Mouse (Mus musculus) spleen, adult 2 months (tissue): ENCODE results near the gene Tbc1d20. TPM values are rescaled to one million over a fixed set of nuclear protein-coding genes. Genes with fewer than 3 reads are reported as not detected.

ENCODE experiments used
- DNase-seq, 2 experiments: peaks; one replicate each; pipeline versions ENCODE4 v3.0.0 to v3.0.0-alpha.2; 2012 to 2021; ENCODE audit warnings: low spot score in 2 of 2, low read depth in 1 of 2
- H3K27ac ChIP-seq: fragments of 200-500 bp; 2 replicates; pipeline ENCODE4 v1.5.1; 2012; ENCODE audit warnings: low read length, inconsistent platforms; ENCODE audit not compliant: insufficient read depth
- H3K27me3 ChIP-seq: fragments of 200-500 bp; 2 replicates; pipeline ENCODE4 v1.6.1; 2012; ENCODE audit warnings: mild to moderate bottlenecking, moderate library complexity, low read length, inconsistent platforms; ENCODE audit not compliant: control insufficient read depth, insufficient read depth
- H3K36me3 ChIP-seq: fragments of 200-500 bp; 2 replicates; pipeline ENCODE4 v1.6.1; 2012; ENCODE audit warnings: mild to moderate bottlenecking, low read length, inconsistent platforms; ENCODE audit not compliant: control insufficient read depth, insufficient read depth
- H3K4me1 ChIP-seq: fragments of 200-500 bp; 2 replicates; pipeline ENCODE4 v1.6.1; 2011; ENCODE audit warnings: inconsistent platforms; ENCODE audit not compliant: control insufficient read depth, insufficient read depth, insufficient read length
- H3K4me3 ChIP-seq: fragments of 200-500 bp; 2 replicates; pipeline ENCODE4 v1.5.1; 2011; ENCODE audit warnings: mild to moderate bottlenecking, inconsistent platforms; ENCODE audit not compliant: insufficient read depth, insufficient read length; ENCODE audit errors: extremely low read depth
- CTCF ChIP-seq: fragments of 200-500 bp; IDR thresholded peaks from 2 replicates; pipeline ENCODE4 v1.5.1; 2011; ENCODE audit warnings: mild to moderate bottlenecking, inconsistent platforms; ENCODE audit not compliant: insufficient read depth, insufficient read length, insufficient replicate concordance; ENCODE audit errors: extremely low read depth
- POLR2A ChIP-seq: fragments of 200-500 bp; IDR thresholded peaks from 2 replicates; pipeline ENCODE4 v1.6.1; 2011; ENCODE audit warnings: low read depth, low read length, inconsistent platforms
- WGBS: fragments of 180-500 bp; shearing (Covaris S2); methylation state at CpG from one replicate; pipeline ENCODE4 v1.1.7; 2018; 5-methylcytosine and 5-hydroxymethylcytosine counted together
- polyA plus RNA-seq: library from polyadenylated mRNA; depleted of rRNA; stranded (reverse); fragments of >200 nt; gene quantifications from 2 replicates; pipeline ENCODE4 v1.2.3, GENCODE M21; 2012

The Tbc1d20 gene
- polyA plus RNA-seq, 1 experiment, result 39.5 TPM

- WGBS, result 87% methylated on average over 6 of the region's 6 CpGs
- no peaks in the 10 kb centered on the region for H3K4me1 ChIP-seq
- no peak for TF ChIP-seq POLR2A
- no peak for TF ChIP-seq CTCF
Measured at GRCm38 (mm10) chr2:152305480-152305879, 11.9 kb downstream of the Tbc1d20 start.

DNA sequence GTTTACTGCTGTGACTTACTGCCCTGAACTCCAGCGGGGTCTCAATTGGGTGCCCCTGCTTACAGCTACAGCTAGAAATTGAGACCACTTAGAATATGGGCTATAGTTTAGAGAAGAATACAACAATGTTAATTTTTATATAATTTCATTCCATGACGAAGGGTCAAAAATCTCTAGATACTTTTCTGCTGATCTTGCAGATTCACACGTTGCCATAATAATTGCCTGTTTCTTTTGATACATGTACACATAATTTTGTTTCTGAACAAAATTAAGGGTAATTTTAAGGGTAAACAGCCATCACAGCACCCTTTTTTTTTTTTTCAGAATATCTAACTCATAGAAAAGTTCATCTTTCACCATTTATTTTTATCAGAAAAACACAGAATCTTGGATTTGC is 13.6 kb downstream of the Tbc1d20 start:
- Histone ChIP-seq H3K36me3 (peaks cover 55% of the 10 kb centered on the region), H3K4me3 (no peak overlapping the region), H3K27ac (no peak overlapping the region), H3K27me3 (no peaks in the 10 kb centered on the region), H3K4me1 (no peaks in the 10 kb centered on the region)
- no peak for TF ChIP-seq POLR2A
- DNase-seq, result no peak
- WGBS, result 92% methylated on average over 3 of the region's 3 CpGs

More at GRCm38 (mm10) chr2:152305480-152305879, 11.9 kb downstream of the Tbc1d20 start:
- peaks cover 44% of the 10 kb centered on the region for H3K36me3 ChIP-seq
- no peaks in the 10 kb centered on the region for H3K27me3 ChIP-seq
- no peak overlapping the region for H3K4me3 ChIP-seq
- no peak for DNase-seq
- no peak overlapping the region for H3K27ac ChIP-seq

DNA sequence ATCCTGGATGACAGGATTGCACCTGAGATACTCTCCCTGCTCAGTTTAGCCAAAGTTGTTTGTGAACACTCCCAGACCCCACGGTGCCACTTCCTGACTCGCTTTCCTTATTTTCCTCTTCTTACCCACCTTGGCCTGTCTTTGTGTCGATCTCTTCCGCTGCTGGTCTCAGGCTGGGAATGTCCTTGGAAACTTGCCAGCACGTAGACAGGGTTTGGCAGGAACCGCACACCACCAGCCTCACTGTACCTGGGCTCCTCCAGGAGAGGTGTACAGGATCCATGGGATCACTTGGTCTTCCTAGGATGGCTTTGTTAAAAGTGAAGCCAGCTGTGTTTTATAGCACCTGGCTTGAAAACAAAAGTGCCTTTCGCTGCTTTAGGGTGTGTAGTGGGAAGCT is 19.4 kb downstream of the Tbc1d20 start:
- no peaks in the 10 kb centered on the region for H3K4me1 ChIP-seq
- no peaks in the 10 kb centered on the region for H3K27me3 ChIP-seq
- no peak overlapping the region for H3K4me3 ChIP-seq
- 91% methylated on average over 7 of the region's 7 CpGs for WGBS
- TF ChIP-seq CTCF (no peak), POLR2A (no peak)
- peaks cover 64% of the 10 kb centered on the region for H3K36me3 ChIP-seq
- no peak for DNase-seq
- H3K27ac ChIP-seq, result no peak overlapping the region

GRCm38 (mm10) chr2:152313926-152314325 is 20.3 kb downstream of the Tbc1d20 start:
- H3K27me3 ChIP-seq, result no peaks in the 10 kb centered on the region
- WGBS, result 93% methylated on average over 6 of the region's 6 CpGs
- no peak overlapping the region for H3K4me3 ChIP-seq
- peaks cover 61% of the 10 kb centered on the region for H3K36me3 ChIP-seq
- no peak overlapping the region for H3K27ac ChIP-seq
- H3K4me1 ChIP-seq, result no peaks in the 10 kb centered on the region
- TF ChIP-seq CTCF (no peak), POLR2A (no peak)
- no peak for DNase-seq

DNA sequence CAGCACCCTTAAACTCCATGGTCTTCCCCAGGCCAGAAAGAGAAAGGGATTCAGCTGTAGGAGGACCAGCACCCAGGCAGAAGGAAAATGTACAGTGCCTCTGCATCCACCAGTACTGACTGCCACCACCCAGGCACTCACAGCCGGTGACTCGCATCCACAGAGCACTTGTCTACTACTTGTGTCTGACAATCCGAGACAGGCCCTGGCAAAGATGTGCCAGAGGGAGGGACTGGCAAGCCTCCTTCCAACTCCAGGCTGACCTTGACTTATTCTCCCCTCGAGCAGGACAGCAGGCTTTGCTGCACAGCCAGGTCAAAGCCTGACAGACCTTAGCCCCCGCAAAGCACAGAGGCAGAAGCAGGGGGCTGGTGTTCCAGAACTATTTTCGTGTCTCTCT is 23.4 kb downstream of the Tbc1d20 start:
- 86% methylated on average over 6 of the region's 6 CpGs for WGBS
- H3K27ac ChIP-seq, result no peak overlapping the region
- no peaks in the 10 kb centered on the region for H3K27me3 ChIP-seq
- H3K4me3 ChIP-seq, result no peak overlapping the region
- peaks cover 54% of the 10 kb centered on the region for H3K36me3 ChIP-seq
- TF ChIP-seq POLR2A (no peak), CTCF (no peak)
- H3K4me1 ChIP-seq, result no peaks in the 10 kb centered on the region
- DNase-seq, result no peak

DNA sequence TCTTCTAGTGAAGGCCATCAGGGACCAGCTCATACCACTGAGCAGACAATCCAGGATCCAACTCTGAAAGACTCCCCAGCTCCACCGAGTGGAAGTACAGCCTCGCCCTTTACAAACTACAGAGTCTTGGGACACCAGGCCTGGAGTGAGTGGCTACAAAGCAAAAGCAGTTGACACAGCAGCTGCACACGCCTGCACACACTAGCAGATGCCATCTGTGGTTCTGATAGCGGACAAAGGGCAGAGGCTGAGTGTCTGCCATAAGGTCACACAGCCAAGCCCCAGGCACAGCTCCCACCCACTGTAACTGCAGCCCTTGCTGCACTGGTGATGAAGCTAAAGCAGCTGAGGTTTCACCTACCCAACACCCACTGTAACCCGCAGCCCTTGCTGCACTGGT is 27.9 kb downstream of the Tbc1d20 start:
- 96% methylated on average over 5 of the region's 5 CpGs for WGBS
- H3K4me1 ChIP-seq, result no peaks in the 10 kb centered on the region
- no peak overlapping the region for H3K27ac ChIP-seq
- H3K4me3 ChIP-seq, result no peak overlapping the region
- no peaks in the 10 kb centered on the region for H3K27me3 ChIP-seq
- TF ChIP-seq CTCF (no peak), POLR2A (no peak)
- peaks cover 59% of the 10 kb centered on the region for H3K36me3 ChIP-seq
- no peak for DNase-seq

DNA sequence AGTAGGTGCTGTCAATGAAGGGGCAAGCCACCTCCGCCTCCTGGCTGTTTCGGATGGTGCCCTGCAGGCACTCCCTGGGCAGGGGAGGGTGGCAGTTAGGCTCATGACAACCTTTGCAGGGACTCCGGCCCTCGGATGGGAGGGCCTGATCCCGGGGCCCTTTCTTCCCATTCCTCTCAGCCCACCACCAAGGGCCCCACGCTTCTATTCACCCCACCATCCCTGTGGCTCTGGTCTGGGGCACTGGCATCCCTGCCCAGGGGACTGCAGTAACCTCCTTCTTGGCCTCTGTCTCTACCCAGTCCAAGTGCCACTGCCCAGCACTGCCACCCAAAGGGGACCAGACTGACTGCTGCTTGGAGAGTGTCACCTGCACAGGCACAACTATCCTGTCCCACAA is 28.6 kb downstream of the Tbc1d20 start:
- H3K36me3 ChIP-seq, result peaks cover 56% of the 10 kb centered on the region
- no peak for DNase-seq

More for the DNA sequence above, 28.6 kb downstream of the Tbc1d20 start:
- 99% methylated on average over 6 of the region's 6 CpGs for WGBS
- Histone ChIP-seq H3K27me3 (no peaks in the 10 kb centered on the region), H3K4me3 (no peak overlapping the region), H3K27ac (no peak overlapping the region), H3K4me1 (no peaks in the 10 kb centered on the region)
- TF ChIP-seq POLR2A, result no peak
- no peak for TF ChIP-seq CTCF
